Mouse (Mus musculus): ENCODE data around the gene Rnaseh2a.

DNA sequence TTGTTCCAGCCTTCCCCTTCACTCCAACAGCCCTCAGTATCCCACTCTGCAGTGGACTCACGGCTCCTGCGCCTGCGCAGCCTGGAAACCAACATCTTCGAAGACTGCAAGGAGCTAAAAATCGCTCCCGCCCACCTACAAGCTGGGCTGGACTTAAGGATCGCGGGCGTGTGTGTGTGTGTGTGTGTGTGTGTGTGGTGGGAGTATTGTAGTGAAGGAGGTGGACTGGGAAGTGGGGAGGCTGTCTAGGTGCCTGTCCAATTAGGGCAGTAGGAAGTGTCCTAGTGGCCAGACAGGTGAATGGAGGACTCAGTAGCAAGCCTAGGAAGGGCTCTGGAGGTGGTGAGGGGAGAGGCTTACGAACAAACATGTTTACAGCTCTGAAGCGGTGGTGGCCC is 24.3 kb downstream of the Rnaseh2a start:
- no peak for TF ChIP-seq POLR2A (IDR thresholded peaks at IDR 0.05; ENCODE audit: borderline replicate concordance, extremely low read depth, low read depth, low read length)
- no peak for TF ChIP-seq CTCF (IDR thresholded peaks at IDR 0.05; ENCODE audit: insufficient read depth, low read length)

Data from lung, adult 2 months (tissue).